Mouse (Mus musculus) heart, embryonic 14.5 days (tissue): ENCODE results near the gene Prkaca. TPM values are rescaled to one million over a fixed set of nuclear protein-coding genes. Genes with fewer than 3 reads are reported as not detected.

Experiments
- ATAC-seq: fragments of 200-750 bp; cut with Nextera tagmentation; 2 replicates; pipeline ENCODE4 v1.8.0; 2017; ENCODE audit warnings: low read depth, moderate TSS enrichment; ENCODE audit not compliant: insufficient number of reproducible peaks, insufficient read depth, low FRiP score
- H3K27ac ChIP-seq, 2 experiments: fragments of 200-500 bp in 1 of 2; fragments of 300-500 bp in 1 of 2; sonication (generic) in 1 of 2; replicated peaks in 1 of 2; 2 replicates each; pipeline ENCODE4 v1.5.1; 2012 to 2014; ENCODE audit warnings: low read depth in 2 of 2, low read length in 2 of 2, control low read depth in 1 of 2, mild to moderate bottlenecking in 1 of 2, mixed read lengths in 1 of 2; ENCODE audit not compliant: control insufficient read depth in 1 of 2, insufficient read depth in 1 of 2
- H3K27me3 ChIP-seq: fragments of 300-500 bp; sonication (generic); 2 replicates; pipeline ENCODE4 v1.6.1; 2014; ENCODE audit warnings: mild to moderate bottlenecking, low read length, control low read depth; ENCODE audit not compliant: control insufficient read depth, insufficient read depth
- H3K36me3 ChIP-seq: fragments of 300-500 bp; sonication (generic); 2 replicates; pipeline ENCODE4 v1.6.1; 2014; ENCODE audit warnings: mild to moderate bottlenecking, control low read depth, low read length, mixed read lengths; ENCODE audit not compliant: control insufficient read depth, insufficient read depth
- H3K4me1 ChIP-seq, 2 experiments: fragments of 200-500 bp in 1 of 2; fragments of 300-500 bp in 1 of 2; sonication (generic) in 1 of 2; 2 replicates each; pipeline ENCODE4 v1.6.1; 2012 to 2014; ENCODE audit warnings: low read length in 2 of 2, control low read depth in 1 of 2, mixed read lengths in 1 of 2; ENCODE audit not compliant: control insufficient read depth in 2 of 2, insufficient read depth in 2 of 2
- H3K4me2 ChIP-seq: fragments of 300-500 bp; sonication (generic); 2 replicates; pipeline ENCODE4 v1.6.1; 2014; ENCODE audit warnings: mild to moderate bottlenecking, low read length
- H3K4me3 ChIP-seq, 2 experiments: fragments of 200-500 bp in 1 of 2; fragments of 300-500 bp in 1 of 2; sonication (generic) in 1 of 2; 2 replicates each; pipeline ENCODE4 v1.5.1; 2012 to 2014; ENCODE audit warnings: low read length in 2 of 2, mild to moderate bottlenecking in 2 of 2, control low read depth in 1 of 2, low read depth in 1 of 2, moderate library complexity in 1 of 2; ENCODE audit not compliant: control insufficient read depth in 1 of 2, insufficient read depth in 1 of 2
- H3K9ac ChIP-seq: fragments of 300-500 bp; sonication (generic); 2 replicates; pipeline ENCODE4 v1.6.1; 2014; ENCODE audit warnings: mild to moderate bottlenecking, low read length
- H3K9me3 ChIP-seq: fragments of 300-500 bp; sonication (generic); 2 replicates; pipeline ENCODE4 v1.6.1; 2016; ENCODE audit warnings: low read length, control low read depth; ENCODE audit not compliant: control insufficient read depth
- WGBS: fragments of 180-500 bp; shearing (Covaris S2); extraction: QIAGEN DNeasy Blood & Tissue Kit; methylation state at CpG from one replicate; pipeline ENCODE4 v1.1.7; 2014; 5-methylcytosine and 5-hydroxymethylcytosine counted together
- polyA plus RNA-seq: library from polyadenylated mRNA; unstranded; fragments of >200 nt; fragmentation: Nextera tagmentation; extraction: Ambion mirVana; gene quantifications from 2 replicates; pipeline ENCODE4 v1.2.1, GENCODE M21; 2014

Gene Prkaca
- 160 and 211 TPM in 2 replicates for polyA plus RNA-seq

GRCm38 (mm10) chr8:83972150-83973120 is at the start of gene Prkaca:
Gene Prkaca (plus strand): TSS chr8:83972993.
- Histone ChIP-seq H3K9ac (peak within 1 kb of the TSS; percentile 96), H3K36me3 (peaks cover 25% of the 10 kb centered on the region), H3K4me1 (peaks cover 18 to 40% of the 10 kb centered on the region in 2 experiments), H3K4me2 (peak within 1 kb of the TSS; percentile 86), H3K27ac (peak within 1 kb of the TSS; percentile 49 to 82), H3K4me3 (peak within 1 kb of the TSS; percentile 84 to 96), H3K27me3 (no peaks in the 10 kb centered on the region), H3K9me3 (no peaks in the 10 kb centered on the region)
- under 1% methylated on average over 84 of the region's 94 CpGs for WGBS
- ATAC-seq = peak; percentile 99

DNA sequence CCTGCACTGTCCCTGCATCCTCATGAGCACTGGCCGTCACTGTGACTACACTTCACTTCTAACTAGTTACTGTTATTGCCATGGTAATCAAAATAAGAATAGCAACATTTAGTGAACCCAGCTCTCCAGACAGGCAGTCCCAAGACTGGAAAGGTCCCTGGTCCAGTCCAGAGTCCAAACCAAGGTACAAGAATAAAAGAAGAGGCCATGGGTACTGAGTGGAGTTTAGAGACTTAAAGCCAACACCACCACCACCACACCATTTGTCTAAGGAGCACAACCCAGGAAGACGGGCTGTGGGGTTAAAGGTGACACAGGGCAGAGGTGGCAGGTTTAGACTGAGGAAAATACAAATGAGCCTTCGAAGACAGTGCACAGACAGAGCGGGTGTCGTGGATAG is 48.2 kb upstream of the Prkaca start:
- Histone ChIP-seq H3K9ac (no peak overlapping the region), H3K27me3 (no peaks in the 10 kb centered on the region), H3K9me3 (no peaks in the 10 kb centered on the region), H3K4me2 (no peak overlapping the region), H3K36me3 (peaks cover 74% of the 10 kb centered on the region), H3K4me3 (no peak overlapping the region), H3K27ac (no peak overlapping the region), H3K4me1 (no peaks in the 10 kb centered on the region)
- 93% methylated on average over 5 of the region's 5 CpGs for WGBS
- no peak for ATAC-seq

DNA sequence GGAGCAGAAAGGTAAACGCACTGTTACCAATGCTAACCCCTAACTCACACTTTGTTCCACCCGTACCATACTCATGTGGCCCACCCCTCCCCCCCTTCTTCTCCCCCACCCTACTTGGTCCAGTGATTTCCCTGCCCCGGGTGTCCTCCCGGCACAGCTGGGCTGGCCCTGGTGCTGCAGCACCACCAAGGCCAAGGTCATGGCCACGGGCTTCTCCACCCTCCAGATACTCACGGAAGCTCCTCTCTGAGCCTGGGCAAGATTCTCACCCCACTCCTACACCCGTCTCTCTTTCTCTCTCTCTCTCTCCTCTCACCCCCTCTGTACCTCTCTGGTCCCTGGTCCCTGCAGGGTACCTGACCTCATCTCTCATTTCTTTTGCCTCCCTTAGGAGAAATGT is 46.5 kb upstream of the Prkaca start:
- H3K27me3 ChIP-seq = no peaks in the 10 kb centered on the region
- WGBS = 62% methylated on average over 7 of the region's 7 CpGs
- no peak overlapping the region for H3K4me2 ChIP-seq
- no peak overlapping the region for H3K9ac ChIP-seq
- no peak for ATAC-seq
- no peaks in the 10 kb centered on the region for H3K4me1 ChIP-seq
- no peak overlapping the region for H3K27ac ChIP-seq
- H3K4me3 ChIP-seq = no peak overlapping the region
- H3K36me3 ChIP-seq = peaks cover 76% of the 10 kb centered on the region
- H3K9me3 ChIP-seq = no peaks in the 10 kb centered on the region

DNA sequence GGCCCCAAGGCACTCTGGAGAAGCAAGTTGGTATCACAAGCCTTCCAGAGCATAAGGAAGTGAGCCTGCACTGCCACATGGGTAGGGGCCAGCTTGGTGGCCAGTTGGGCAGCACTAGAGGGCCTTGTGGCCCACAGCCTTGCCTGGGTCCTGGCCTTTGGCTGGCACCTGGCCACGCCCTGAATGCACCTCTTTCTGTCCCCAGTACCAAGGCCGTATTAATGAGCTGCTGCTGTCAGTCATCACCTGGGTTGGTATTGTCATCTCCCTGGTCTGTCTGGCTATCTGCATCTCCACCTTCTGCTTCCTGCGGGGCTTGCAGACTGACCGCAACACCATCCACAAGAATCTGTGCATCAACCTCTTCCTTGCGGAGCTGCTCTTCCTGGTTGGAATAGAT is 38.6 kb upstream of the Prkaca start:
- no peak for ATAC-seq
- Histone ChIP-seq H3K27me3 (no peaks in the 10 kb centered on the region), H3K4me1 (no peaks in the 10 kb centered on the region), H3K27ac (no peak overlapping the region), H3K9ac (no peak overlapping the region), H3K4me2 (no peak overlapping the region), H3K36me3 (peaks cover 99% of the 10 kb centered on the region), H3K9me3 (no peaks in the 10 kb centered on the region), H3K4me3 (no peak overlapping the region)
- WGBS = 78% methylated on average over 5 of the region's 5 CpGs

GRCm38 (mm10) chr8:83934994-83935393 is 37.8 kb upstream of the Prkaca start:
- no peak for ATAC-seq
- 64% methylated on average over 2 of the region's 2 CpGs for WGBS
- Histone ChIP-seq H3K4me2 (no peak overlapping the region), H3K9ac (no peak overlapping the region), H3K9me3 (no peaks in the 10 kb centered on the region), H3K36me3 (peaks cover 93% of the 10 kb centered on the region), H3K4me1 (no peaks in the 10 kb centered on the region), H3K27ac (no peak overlapping the region), H3K27me3 (no peaks in the 10 kb centered on the region), H3K4me3 (no peak overlapping the region)

GRCm38 (mm10) chr8:83935435-83935834 is 37.4 kb upstream of the Prkaca start:
- WGBS = 87% methylated on average over 8 of the region's 8 CpGs
- no peak overlapping the region for H3K4me2 ChIP-seq
- no peaks in the 10 kb centered on the region for H3K9me3 ChIP-seq
- no peak overlapping the region for H3K4me3 ChIP-seq
- ATAC-seq = no peak
- H3K27me3 ChIP-seq = no peaks in the 10 kb centered on the region
- H3K4me1 ChIP-seq = no peaks in the 10 kb centered on the region
- H3K9ac ChIP-seq = no peak overlapping the region
- peaks cover 88% of the 10 kb centered on the region for H3K36me3 ChIP-seq
- H3K27ac ChIP-seq = no peak overlapping the region

GRCm38 (mm10) chr8:83937645-83938044 is 35.1 kb upstream of the Prkaca start:
- H3K36me3 ChIP-seq = peaks cover 66% of the 10 kb centered on the region
- no peak overlapping the region for H3K4me3 ChIP-seq
- H3K9me3 ChIP-seq = no peaks in the 10 kb centered on the region
- 92% methylated on average over 7 of the region's 7 CpGs for WGBS
- no peaks in the 10 kb centered on the region for H3K4me1 ChIP-seq
- H3K27ac ChIP-seq = no peak overlapping the region
- H3K4me2 ChIP-seq = no peak overlapping the region
- H3K27me3 ChIP-seq = no peaks in the 10 kb centered on the region
- no peak for ATAC-seq
- H3K9ac ChIP-seq = no peak overlapping the region
